In the genomic region with DNA sequence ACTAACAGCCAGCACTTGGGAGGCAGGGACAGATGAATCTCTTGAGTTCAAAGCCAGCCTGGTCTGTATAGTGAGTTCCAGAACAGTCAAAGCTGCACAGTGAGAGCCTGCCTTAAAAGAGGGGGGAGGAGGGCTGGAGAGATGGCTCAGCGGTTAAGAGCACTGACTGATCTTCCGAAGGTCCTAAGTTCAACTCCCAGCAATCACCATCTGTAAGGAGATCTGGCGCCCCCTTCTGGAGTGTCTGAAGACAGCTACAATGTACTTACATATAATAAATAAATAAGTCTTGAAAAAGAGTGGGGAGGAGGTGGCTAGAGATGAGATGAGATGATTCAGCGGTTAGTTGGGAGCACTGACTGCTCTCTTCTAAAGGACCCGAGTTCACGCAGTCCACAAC, we compare ENCODE assay signal across 9 mouse cellular contexts. TPM values are rescaled to one million over a fixed set of nuclear protein-coding genes. Genes with fewer than 3 reads are reported as not detected.
DNase-seq lines count a peak whose midpoint lies in the region; ATAC-seq and TF ChIP-seq lines count a peak whose summit lies in the region.
"Had no signal": no experiment of that assay in that cellular context is flagged by ENCODE, and none has a peak within 500 bp of the region (broad histone marks: within the 10 kb centered on the region; RNA-seq: fewer than 3 reads in every experiment).

No protein-coding gene starts in this region.

- no peak for ATAC-seq in hindbrain, postnatal 0 days

- no peaks in the 10 kb centered on the region for H3K9me3 ChIP-seq in hindbrain, embryonic 10.5 days
- H3K9me3 ChIP-seq in hindbrain, postnatal 0 days (ENCODE audit: low read length), result no peaks in the 10 kb centered on the region
- H3K9me3 ChIP-seq: heart, embryonic 13.5 days had no signal

- no peak overlapping the region for H3K4me3 ChIP-seq in hindbrain, embryonic 10.5 days
- no peak overlapping the region for H3K4me3 ChIP-seq in hindbrain, postnatal 0 days (ENCODE audit: low read length)
- H3K4me3 ChIP-seq: heart, embryonic 13.5 days had no signal

- H3K4me1 ChIP-seq in hindbrain, embryonic 10.5 days (replicated peaks), result peaks cover 14% of the 10 kb centered on the region
- no peaks in the 10 kb centered on the region for H3K4me1 ChIP-seq in hindbrain, postnatal 0 days (ENCODE audit: insufficient read depth, low read length)

- no peak for TF ChIP-seq POLR2A in brain, embryonic 14.5 days (IDR thresholded peaks at IDR 0.05; ENCODE audit: borderline replicate concordance, extremely low read depth, insufficient read depth, insufficient read length, poor library complexity, severe bottlenecking)

- WGBS in hindbrain, embryonic 10.5 days, result 88% methylated on average over 6 of the region's 6 CpGs
- WGBS in hindbrain, postnatal 0 days, result 83% methylated on average over 6 of the region's 6 CpGs

- no peak overlapping the region for H3K4me2 ChIP-seq in hindbrain, postnatal 0 days (ENCODE audit: low read depth, low read length)
- H3K4me2 ChIP-seq: heart, embryonic 13.5 days had no signal

- no peaks in the 10 kb centered on the region for H3K27me3 ChIP-seq in hindbrain, embryonic 10.5 days (ENCODE audit: insufficient read depth, poor library complexity, severe bottlenecking)
- no peaks in the 10 kb centered on the region for H3K27me3 ChIP-seq in hindbrain, postnatal 0 days (ENCODE audit: insufficient read depth, low read length)
- H3K27me3 ChIP-seq: heart, embryonic 13.5 days had no signal

- H3K36me3 ChIP-seq in hindbrain, embryonic 10.5 days, result peaks cover 92% of the 10 kb centered on the region
- H3K36me3 ChIP-seq in hindbrain, postnatal 0 days (ENCODE audit: insufficient read depth, low read length), result peaks cover 4% of the 10 kb centered on the region; the same call in 1 of the 2 replicates

- H3K27ac ChIP-seq in hindbrain, embryonic 10.5 days, result no peak overlapping the region
- no peak overlapping the region for H3K27ac ChIP-seq in hindbrain, postnatal 0 days
- H3K27ac ChIP-seq: heart, embryonic 13.5 days had no signal

- no peak overlapping the region for H3K9ac ChIP-seq in hindbrain, postnatal 0 days (replicated peaks; ENCODE audit: low read length)
- H3K9ac ChIP-seq: heart, embryonic 13.5 days had no signal

- DNase-seq in hindbrain, embryonic 10.5 days (ENCODE audit: low spot score), result peak; percentile 34
- no peak for DNase-seq in hindbrain, postnatal 0 days (ENCODE audit: low spot score)
- DNase-seq in right cerebral cortex, postnatal 4 days, result peak; percentile 15
- DNase-seq in right cerebral cortex, postnatal 25 days, result no peak
- DNase-seq in brain, embryonic 14.5 days (ENCODE audit: low read depth), result peak; percentile 25
- DNase-seq in thymus, postnatal 0 days (ENCODE audit: low spot score), result peak; percentile 22
- no peak for DNase-seq in frontal cortex, postnatal 10 days (ENCODE audit: low spot score in 2 of 2)
- no peak for DNase-seq in adipocyte (ENCODE audit: low spot score)

- no peak for TF ChIP-seq CTCF in hindbrain, postnatal 0 days (IDR thresholded peaks at IDR 0.05; ENCODE audit: low read depth)
- TF ChIP-seq CTCF in brain, embryonic 14.5 days (IDR thresholded peaks at IDR 0.05; ENCODE audit: borderline replicate concordance, extremely low read depth, insufficient read depth, insufficient read length), result peak; percentile 24; the same call in 1 of the 2 replicates

RNA-seq across cellular contexts. Expression of a gene that starts 15.0 kb away (rescaled TPM):
- 238 and 321 TPM in 2 replicates for polyA plus RNA-seq in hindbrain, embryonic 10.5 days (2016; fragmentation: Nextera tagmentation; extraction: Ambion mirVana)
- total RNA-seq in hindbrain, postnatal 0 days (2014; rRNA removed), result 19.1 and 25.9 TPM in 2 replicates
- 19.2 and 23.0 TPM in 2 replicates for polyA plus RNA-seq in hindbrain, postnatal 0 days (2015; fragmentation: Nextera tagmentation; extraction: Ambion mirVana)
- polyA plus RNA-seq in brain, embryonic 14.5 days (2012; rRNA removed), result 37.6 and 43.8 TPM in 2 replicates
- polyA plus RNA-seq in thymus, postnatal 0 days (2015; fragmentation: Nextera tagmentation; extraction: Ambion mirVana), result 79.5 and 80.9 TPM in 2 replicates

RNA-seq across cellular contexts. Expression of a gene that starts 35.2 kb away (rescaled TPM):
- 15.9 and 18.5 TPM in 2 replicates for polyA plus RNA-seq in hindbrain, embryonic 10.5 days (2016; fragmentation: Nextera tagmentation; extraction: Ambion mirVana)
- total RNA-seq in hindbrain, postnatal 0 days (2014; rRNA removed), result 11.5 and 20.3 TPM in 2 replicates
- polyA plus RNA-seq in hindbrain, postnatal 0 days (2015; fragmentation: Nextera tagmentation; extraction: Ambion mirVana), result 6.8 and 7.1 TPM in 2 replicates
- polyA plus RNA-seq in brain, embryonic 14.5 days (2012; rRNA removed), result 24.6 and 26.0 TPM in 2 replicates
- polyA plus RNA-seq in thymus, postnatal 0 days (2015; fragmentation: Nextera tagmentation; extraction: Ambion mirVana), result 7.2 and 7.6 TPM in 2 replicates

Comparison
In these comparisons a context has a peak if more than half of its experiments do, and no peak if none do; other contexts are left out.
1. DNase-seq: peak in hindbrain, embryonic 10.5 days (single experiment), right cerebral cortex, postnatal 4 days (single experiment), brain, embryonic 14.5 days (single experiment) and thymus, postnatal 0 days (single experiment); none in hindbrain, postnatal 0 days (single experiment), right cerebral cortex, postnatal 25 days (single experiment), frontal cortex, postnatal 10 days (0 of 2) and adipocyte (single experiment).